Mouse (Mus musculus) granulocyte monocyte progenitor cell, adult 5-6 weeks (primary cell): ENCODE measurements around the gene Tmem59. TPM values are rescaled to one million over a fixed set of nuclear protein-coding genes. Genes with fewer than 3 reads are reported as not detected.

Experiments
- ATAC-seq: replicated peaks from 2 replicates; pipeline ENCODE4 v1.8.0; 2016; ENCODE audit warnings: mild to moderate bottlenecking, moderate TSS enrichment, inconsistent platforms; ENCODE audit not compliant: poor library complexity, severe bottlenecking
- total RNA-seq, 2 experiments: library from RNA; stranded (forward) in 1 of 2; stranded (reverse) in 1 of 2; fragments of 200-712, 200-1000 nt in 1 of 2; fragments of >200 nt in 1 of 2; fragmentation: Nextera tagmentation in 1 of 2; gene quantifications; 2 replicates each; pipeline ENCODE4 v1.2.3; 2014 to 2017

The Tmem59 gene
- total RNA-seq, 2 experiments from 2014 or later = 154 to 182 TPM

DNA sequence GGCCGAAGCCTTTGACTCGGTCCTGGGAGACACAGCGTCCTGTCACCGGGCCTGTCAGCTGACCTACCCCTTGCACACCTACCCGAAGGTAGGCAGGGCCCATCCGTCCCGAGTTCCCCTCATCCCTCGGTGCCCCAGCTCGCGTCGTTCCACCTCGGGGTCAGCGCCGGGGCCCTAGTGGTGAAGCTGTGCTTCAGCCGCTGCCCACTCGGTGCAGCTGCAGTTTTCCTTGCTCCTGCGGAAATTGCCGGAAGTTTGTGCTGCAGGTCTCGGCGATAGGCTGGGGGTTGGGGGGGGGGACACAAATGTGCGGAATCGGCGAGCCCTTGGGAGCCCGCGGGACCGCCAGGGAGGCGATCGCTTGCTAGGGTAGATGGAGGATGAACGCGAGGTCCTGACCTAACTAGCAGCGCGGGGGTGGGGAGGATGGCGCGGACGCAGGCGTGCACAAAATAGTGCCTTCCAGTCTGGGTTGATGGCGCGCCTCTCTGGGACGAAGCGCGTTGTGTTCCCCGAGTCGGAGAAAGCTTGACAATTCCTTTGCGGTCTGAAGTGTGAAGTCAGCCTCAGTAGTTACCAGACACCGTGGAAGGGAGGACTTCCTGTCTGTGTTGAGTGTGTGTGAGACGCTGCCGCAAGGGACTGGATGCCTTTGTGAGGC lies 761 bp downstream of the Tmem59 start, which contains the start of gene Tceanc2:
TSS of gene Tceanc2 (minus strand) at position 287 of the 661 bp plus-strand sequence.
- ATAC-seq = peak; percentile 35

DNA sequence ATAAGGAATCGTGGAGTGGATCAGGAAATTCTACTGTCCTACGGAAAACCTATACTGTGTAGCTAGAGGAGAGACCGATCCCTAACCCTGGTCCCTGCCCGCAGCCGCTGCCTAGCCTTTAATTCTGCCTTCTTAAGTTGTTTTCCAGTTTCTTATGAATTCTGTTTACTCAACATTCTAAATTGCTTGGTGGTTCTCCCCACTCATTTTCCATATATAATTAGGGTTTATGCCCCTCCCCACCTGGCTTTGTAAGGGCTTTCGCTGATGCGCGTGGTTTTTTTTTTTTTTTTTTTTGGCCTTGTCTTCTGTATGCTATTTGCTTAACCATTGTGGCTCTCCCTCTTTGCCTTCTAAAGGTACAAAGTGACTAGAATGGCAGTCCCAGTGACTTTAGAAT lies 1.4 kb downstream of the Tmem59 start:
- ATAC-seq = no peak

DNA sequence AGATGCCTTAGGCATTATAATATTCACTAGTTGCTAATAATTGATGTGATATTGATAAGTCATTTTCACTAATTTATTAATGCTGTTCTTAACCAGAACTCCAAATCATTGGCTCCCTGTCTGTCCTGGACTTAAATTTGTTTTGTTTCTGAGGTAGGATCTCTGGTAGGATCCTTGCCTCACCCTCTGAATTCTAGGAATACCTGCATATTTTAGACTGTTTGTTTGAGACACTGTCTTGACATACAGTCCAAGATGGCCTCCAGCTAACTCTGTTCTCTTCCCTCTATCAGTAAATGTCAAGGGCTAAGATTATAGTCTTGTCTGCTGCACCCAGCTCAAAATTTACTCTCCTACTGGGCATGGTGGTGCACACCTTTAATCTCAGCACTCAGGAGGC lies 2.5 kb downstream of the Tmem59 start:
- no peak for ATAC-seq

DNA sequence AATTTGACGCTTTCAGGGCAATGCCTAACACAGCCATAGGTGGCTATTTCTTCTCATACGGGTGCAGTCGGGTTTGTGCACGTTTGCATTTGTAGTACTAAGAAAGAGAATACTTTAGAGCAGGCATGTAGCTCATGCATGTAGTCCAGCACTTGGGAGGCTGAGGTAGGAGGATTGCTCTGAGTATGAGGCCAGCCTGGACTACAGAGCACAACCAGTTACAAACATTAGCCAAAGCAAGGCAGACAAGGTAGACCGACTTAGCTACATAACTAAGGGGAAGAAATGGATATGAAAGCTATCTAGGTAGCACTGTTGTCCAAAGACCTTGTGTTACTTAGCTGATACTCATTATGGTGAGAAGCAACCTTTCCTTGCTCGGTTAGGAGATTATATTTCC lies 3.7 kb downstream of the Tmem59 start:
- ATAC-seq = no peak

DNA sequence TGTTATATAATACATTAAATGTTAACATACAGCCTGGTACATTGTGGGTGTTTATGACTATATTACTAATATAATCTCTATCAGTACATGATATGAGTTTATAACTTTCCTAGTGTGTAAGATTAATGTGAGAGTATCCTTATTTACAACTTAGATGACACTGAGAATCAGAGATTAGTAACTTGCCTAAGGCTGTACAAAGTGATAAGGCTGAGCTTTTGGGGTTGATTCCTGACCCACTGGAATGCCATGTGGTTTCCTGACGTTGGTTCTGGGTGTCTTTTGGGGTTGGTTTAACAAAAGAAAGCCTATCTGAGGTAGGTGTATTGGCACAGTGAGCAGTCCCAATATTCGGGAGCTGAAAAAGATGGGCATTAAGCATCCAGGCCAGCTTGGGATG lies 4.6 kb downstream of the Tmem59 start:
- ATAC-seq = no peak

DNA sequence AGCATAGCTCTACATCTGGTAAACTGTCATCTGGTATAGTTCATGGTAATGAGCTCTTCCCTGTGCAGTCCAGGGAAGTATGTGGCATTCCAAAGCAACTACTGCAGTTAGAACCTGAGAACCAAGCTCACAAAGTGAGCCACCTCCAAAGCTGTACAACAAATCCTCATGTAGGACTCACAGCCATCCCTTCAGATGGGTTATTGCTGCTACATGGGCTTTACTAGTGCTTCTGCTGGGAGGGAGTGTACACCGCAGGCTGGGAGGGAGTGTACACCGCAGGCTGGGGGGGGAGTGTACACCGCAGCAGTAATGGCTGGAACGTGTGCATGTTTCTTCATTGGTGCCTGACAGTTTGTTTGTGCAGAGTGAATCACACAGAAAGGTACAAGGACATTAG lies 5.0 kb downstream of the Tmem59 start:
- ATAC-seq = no peak

DNA sequence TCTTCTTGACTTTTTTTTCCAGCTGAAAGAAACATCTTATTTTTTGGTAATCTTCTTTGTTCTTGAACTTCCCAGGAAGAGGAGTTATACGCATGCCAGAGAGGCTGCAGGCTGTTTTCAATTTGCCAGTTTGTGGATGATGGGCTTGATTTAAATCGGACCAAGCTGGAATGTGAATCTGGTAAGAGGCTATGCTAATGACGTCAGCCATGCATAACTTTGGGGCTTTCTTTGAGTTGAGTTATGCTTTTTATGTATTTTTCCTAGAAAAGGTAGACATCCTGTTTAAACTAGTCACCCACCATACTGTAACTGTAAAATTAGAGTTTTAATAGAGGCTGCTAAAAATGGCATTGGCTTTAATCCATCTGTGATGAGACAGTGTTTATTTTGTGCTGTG lies 7.5 kb downstream of the Tmem59 start:
- no peak for ATAC-seq

DNA sequence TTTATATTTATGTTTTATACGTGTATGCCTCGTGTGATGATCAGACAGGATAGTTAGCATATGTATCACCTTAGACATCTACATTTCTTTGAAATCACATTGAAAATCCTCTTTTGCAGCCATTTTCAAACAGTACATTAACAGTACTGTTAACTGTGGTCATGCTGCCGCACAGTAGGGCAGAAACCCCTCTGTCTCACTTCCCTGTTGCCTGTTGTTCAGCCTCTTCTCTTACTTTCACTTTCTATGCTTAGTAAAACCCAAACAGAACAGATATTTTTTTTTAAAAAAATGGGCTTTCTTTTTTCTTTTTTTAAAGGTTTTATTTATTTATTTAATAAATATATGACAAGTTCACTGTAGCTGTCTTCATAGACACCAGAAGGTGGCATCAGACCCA lies 15.6 kb downstream of the Tmem59 start:
- ATAC-seq = peak; percentile 63; the same call in 1 of the 2 replicates

DNA sequence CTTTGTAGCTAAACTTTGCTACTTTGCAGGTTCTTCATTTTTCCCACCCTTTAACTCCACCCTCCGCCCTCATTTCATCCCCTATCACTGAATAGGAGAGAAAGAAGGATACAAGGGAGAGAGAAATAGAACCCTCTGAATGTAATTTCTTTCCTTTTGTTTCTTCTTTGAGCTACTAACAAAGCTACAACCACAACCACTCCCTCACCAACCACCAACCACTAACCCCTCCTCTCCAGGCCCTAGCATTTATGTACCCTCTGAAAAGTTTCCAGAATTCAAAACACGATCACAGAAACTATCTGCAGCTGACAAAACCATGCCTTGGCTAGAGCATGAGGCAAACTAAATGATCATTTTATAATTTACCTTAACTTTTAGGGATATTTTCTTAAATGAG lies 18.3 kb downstream of the Tmem59 start:
- no peak for ATAC-seq

DNA sequence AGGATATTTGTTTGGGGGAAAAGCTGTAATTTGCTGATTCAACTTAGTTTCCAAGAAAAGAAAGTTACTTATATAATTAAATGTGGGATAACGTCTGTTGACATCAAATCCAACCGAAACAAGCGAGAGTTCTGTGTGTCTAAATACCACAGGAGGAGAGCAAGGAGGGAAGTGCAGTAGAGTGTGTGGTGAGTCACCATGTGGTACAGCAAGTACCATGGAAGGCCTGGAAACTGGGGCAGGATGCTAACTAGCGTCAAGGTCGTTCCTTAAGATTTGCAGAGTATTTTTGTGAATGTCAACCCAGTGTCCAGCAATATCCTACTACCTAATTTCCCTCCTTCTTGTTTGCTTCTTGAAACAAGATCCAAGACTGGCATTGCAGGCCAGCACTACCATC lies 19.9 kb downstream of the Tmem59 start:
- ATAC-seq = no peak

DNA sequence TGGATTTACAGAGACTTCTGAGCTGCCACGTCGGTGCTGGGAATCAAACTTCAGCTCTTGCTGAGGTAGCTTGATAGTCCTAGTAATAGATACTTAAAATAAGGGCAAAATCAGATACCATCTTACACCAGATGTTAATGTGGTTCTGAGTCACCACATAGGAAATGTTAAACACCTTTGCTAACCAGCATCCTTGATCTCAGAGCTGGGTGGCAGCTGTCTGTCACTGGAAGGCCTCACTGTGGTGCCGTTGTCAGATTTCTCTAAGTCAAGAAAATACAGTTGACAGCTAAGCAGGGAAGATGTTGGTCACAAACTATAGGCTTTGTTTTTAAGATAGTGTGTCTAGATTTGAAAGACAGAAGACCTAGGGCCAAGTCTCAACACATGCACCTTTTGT lies 23.6 kb downstream of the Tmem59 start:
- ATAC-seq = no peak

DNA sequence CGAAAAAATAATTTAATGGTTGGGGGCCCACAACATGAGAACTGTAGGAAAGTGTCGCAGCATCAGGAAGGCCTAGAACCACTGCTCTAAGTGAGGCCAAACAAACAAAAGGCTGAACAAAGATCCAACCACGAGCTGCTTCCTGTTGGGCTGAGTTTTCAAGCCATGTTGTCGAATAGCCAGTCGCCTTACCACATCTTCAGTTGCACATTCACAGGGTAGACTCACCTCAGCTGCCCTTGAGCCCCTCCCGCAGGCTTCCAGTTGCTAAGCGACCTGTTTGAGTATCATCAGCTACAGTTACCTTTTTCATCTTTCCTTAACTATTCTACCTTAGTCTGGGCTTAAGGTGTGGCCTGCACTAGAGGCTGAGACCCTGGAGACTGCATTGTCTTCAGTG lies 24.8 kb downstream of the Tmem59 start:
- ATAC-seq = no peak

DNA sequence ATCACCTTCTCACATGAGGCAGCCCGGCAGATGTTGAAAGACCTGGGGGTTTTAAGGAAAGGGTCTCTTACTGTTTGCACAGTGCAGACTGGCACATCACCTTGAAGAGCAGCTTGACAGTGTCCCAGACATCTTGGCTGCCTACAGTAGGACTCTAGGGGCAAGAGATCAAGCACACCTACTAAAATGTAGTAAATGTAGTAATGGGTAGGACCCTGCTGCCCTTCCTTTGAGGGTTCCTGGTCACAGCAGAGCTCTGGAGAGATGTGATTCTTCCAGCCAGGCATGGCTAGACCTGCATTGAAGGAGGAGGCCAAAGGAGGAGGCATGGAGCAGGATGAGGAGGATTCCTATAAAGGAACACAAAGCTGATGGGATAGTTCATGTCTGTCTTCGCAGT lies 28.8 kb downstream of the Tmem59 start:
- no peak for ATAC-seq

DNA sequence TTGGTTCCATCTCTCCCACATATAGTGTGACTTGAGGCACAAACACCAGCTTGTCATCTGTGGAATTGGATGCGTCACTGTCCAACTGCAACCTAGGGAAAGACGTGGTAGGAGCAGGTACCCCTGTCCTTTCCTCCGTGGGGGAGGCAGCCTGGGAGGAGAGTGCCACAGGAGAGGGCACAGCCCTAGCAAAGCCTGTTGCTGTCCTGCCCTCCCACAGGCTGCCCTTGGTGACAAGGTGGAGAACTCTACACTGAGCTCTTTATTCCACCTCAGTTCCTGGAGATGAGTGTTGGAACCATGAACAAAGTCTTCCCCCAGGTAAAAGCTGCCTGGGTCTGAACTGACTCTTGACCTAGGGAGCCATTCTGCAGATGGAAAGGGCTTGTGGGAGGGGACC lies 30.7 kb downstream of the Tmem59 start, which contains the start of gene Ldlrad1:
TSS of gene Ldlrad1 (plus strand) at position 301 of the 400 bp plus-strand sequence.
- no peak for ATAC-seq

DNA sequence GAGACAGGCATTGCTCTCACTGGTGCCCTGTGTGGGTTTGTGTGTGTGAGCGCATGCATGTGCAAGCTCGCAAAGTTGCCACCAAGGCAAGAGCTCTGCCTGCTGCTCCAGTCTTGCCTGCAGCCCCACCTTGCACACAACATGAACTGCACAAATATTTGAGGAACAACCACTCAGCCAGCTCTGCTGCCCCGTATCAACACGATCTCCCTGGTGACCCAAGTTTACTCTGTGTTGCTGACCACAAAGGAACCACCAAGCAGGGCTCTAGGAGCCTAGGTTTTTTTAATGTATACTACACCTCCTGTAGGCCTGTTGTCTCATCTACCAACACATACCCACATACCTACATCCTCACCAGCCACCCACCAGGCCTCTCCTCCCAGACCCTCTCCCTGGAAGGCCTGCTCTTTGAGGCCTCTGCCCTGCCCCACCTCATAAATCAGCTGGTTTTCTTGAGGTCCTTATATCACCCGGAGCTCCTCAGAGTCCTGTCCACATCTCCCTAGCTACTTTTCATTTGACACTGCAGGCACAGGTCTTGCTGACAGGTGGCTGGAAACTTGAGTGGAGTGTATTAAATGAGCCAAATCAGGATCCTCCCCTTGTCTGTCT lies 32.4 kb downstream of the Tmem59 start:
- ATAC-seq = peak; percentile 42; the same call in 1 of the 2 replicates

DNA sequence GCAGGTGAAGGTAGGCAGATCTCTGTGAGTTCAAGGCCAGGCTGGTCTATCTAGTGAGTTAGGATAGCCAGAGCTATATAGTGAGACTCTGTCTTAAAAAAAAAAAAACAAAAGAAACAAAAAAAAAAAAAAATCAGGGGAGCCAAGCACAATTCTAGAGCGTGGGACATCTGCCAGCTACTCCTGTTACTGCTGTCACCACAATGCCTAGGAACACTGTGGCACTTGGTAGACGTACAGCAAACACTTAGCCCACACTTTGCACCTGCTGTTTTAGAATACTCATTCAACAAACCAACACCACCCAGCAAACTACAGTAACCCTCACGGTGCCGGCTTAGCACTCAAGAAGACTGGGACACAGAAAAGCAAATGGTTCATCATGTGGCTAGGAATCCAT lies 33.3 kb downstream of the Tmem59 start:
- ATAC-seq = no peak

DNA sequence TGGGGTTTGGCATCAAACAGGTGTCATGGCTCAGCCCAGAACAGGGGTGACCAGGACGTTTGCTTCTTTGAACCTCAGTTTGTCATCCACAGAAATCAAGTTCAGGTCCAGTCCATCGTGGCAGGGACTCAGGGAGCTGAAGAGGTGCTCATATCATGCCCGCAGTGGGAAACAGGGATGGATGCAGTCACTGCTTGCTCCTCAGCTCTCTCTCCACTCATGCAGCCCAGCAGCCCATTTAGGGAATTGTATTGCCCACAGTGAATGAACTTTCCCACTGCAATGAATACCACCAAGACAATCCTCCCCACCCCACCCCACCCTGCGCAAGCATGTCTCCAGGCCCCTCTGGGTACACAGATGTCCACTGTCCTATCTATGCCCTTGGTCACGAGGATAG lies 33.7 kb downstream of the Tmem59 start:
- no peak for ATAC-seq

DNA sequence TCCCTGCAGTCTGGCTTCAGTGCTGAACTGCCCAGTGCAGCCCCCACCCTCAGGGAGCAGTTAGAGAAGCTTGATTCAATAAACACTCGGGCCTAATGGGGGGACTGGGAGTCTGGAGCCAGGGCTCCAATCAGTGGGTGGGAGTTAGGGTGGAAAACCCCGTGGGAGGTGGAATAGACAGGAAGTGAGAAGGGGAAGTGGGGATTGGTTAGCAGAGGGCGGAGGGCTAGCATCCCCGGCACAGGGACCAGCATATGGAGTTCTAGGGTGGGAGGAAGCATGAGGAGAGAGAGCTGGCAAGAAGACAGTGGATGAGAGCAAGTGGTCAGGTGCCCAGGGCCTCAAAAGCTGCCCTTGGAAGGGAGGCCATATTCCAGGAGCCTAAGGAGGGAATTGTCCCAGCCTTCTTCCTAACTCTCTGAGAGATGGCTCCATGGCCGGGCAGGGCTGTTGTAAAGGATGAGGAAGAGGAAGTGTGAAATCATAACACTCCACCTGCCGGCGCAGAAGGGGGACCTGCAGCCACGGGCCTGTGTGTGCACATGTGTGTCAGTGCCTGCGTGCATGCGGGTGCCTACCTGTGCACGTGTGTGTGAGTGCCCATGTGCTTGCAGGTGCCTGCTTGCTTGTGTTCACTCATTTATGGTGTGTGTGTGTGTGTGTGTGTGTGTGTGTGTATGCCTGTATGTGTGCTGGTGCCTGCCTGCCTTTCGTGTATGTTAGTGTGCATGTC lies 35.2 kb downstream of the Tmem59 start:
- ATAC-seq = peak; percentile 71

DNA sequence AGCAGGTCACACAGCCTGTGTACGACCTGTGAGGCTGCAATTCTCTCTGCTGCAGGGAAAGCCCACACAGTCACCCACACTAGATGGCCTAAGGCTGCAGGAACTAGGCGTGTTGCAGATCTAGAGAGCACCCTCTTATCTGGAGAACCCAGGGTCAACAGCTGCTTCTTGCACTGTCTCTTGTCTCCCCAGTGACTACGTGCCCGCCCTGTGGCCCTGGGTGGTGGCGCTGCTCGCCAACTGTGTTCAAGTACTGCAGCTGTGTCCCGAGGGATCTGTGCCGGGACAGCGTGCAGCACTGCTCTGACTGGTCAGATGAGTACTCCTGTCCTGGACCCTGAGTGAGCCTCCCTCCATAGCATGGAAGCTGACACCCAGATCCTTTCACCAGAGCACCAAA lies 39.4 kb downstream of the Tmem59 start:
- ATAC-seq = no peak

DNA sequence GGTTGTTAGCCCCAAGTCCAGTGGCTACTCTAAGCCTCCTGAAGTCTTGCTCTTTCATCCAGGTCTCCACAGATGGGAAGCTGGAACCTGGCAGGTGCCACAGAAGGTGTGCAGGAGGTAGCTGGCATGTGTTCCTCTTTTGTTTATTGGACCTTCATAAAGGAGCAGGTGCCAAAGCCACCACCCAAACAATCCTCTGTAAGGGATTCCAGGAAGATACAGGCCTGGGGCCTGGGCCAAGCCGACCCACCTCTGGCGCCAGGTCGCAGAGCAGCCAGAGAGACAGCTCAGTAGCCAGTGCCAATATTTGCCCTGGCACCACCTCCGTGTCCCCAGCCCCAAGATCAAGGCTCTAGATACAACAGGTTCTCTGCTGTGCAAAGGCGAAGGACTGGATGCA lies 43.3 kb downstream of the Tmem59 start:
- ATAC-seq = no peak
